Mouse (Mus musculus) stomach, embryonic 16.5 days (tissue): ENCODE data around the gene Ercc6. TPM values are rescaled to one million over a fixed set of nuclear protein-coding genes. Genes with fewer than 3 reads are reported as not detected.

Source experiments
- ATAC-seq: fragments of 200-750 bp; cut with Nextera tagmentation; 2 replicates; pipeline ENCODE4 v1.8.0; 2017; ENCODE audit warnings: moderate number of reproducible peaks, moderate TSS enrichment; ENCODE audit not compliant: insufficient read depth, low FRiP score
- H3K27ac ChIP-seq: fragments of 300-500 bp; sonication (generic); 2 replicates; pipeline ENCODE4 v1.5.1; 2014; ENCODE audit warnings: low read length
- H3K27me3 ChIP-seq: fragments of 300-500 bp; sonication (generic); 2 replicates; pipeline ENCODE4 v1.6.1; 2014; ENCODE audit warnings: low read length, control low read depth, mixed read lengths; ENCODE audit not compliant: control insufficient read depth, insufficient read depth
- H3K36me3 ChIP-seq: fragments of 300-500 bp; sonication (generic); 2 replicates; pipeline ENCODE4 v1.6.1; 2014; ENCODE audit warnings: low read length; ENCODE audit not compliant: control insufficient read depth, insufficient read depth
- H3K4me1 ChIP-seq: fragments of 300-500 bp; sonication (generic); 2 replicates; pipeline ENCODE4 v1.6.1; 2014; ENCODE audit warnings: low read length, control low read depth, mixed read lengths; ENCODE audit not compliant: control insufficient read depth, insufficient read depth
- H3K4me2 ChIP-seq: fragments of 300-500 bp; sonication (generic); 2 replicates; pipeline ENCODE4 v1.6.1; 2014; ENCODE audit warnings: low read depth, low read length, mixed read lengths
- H3K4me3 ChIP-seq: fragments of 300-500 bp; sonication (generic); replicated peaks from 2 replicates; pipeline ENCODE4 v1.5.1; 2014; ENCODE audit warnings: mild to moderate bottlenecking, low read length
- H3K9ac ChIP-seq: fragments of 300-500 bp; sonication (generic); 2 replicates; pipeline ENCODE4 v1.6.1; 2014; ENCODE audit warnings: low read length
- H3K9me3 ChIP-seq: fragments of 300-500 bp; sonication (generic); replicated peaks from 2 replicates; pipeline ENCODE4 v1.6.1; 2016; ENCODE audit warnings: low read length, control low read depth; ENCODE audit not compliant: control insufficient read depth
- WGBS: fragments of 180-500 bp; shearing (Covaris S2); extraction: QIAGEN DNeasy Blood & Tissue Kit; methylation state at CpG from one replicate; pipeline ENCODE4 v1.1.7; 2014; 5-methylcytosine and 5-hydroxymethylcytosine counted together
- polyA plus RNA-seq: library from polyadenylated mRNA; unstranded; fragments of >200 nt; fragmentation: Nextera tagmentation; extraction: Ambion mirVana; gene quantifications from 2 replicates; pipeline ENCODE4 v1.2.1, GENCODE M21; 2015

Ercc6 gene
- polyA plus RNA-seq, 1 experiment from 2014 or later = 14.7 TPM

DNA sequence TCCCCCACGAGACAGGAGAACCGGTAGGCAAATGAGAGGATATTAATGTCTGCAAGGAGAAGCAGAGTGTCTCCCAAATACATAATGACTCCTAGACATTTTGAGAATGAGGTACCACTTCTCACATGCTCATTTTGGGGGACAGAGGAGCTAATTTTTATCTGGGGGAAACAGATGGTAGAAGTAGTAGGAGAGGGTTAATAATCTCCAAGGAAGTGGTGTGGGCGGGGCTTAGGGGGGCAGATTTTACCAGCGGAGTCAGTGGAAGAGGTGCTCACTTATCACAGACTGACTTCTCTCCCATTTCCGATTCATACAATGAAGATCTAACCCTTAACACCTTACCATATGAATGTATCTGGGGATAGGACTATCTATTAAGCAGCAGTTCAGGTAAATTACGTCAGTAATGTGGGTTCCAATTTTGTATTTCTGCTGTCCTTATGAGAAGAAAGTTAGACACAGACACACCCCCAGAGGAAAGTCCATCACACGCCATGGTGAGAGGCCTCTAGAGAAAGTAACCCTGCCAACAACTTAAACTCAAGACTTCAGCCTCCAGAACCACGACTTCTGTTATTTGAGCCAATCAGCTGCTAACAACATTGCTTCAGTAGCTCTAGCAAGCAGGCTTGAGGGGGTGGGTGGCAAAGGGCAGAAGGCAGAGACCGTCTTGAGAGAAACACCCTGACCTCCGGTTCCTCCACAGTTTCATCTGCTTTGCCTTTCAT lies 5.1 kb upstream of the Ercc6 start:
- Histone ChIP-seq H3K27ac (no peak overlapping the region), H3K4me1 (peaks cover 3% of the 10 kb centered on the region), H3K36me3 (no peaks in the 10 kb centered on the region), H3K4me3 (no peak overlapping the region), H3K9ac (no peak overlapping the region), H3K27me3 (no peaks in the 10 kb centered on the region), H3K4me2 (no peak overlapping the region), H3K9me3 (no peaks in the 10 kb centered on the region)
- ATAC-seq = no peak
- 50% methylated on average over 10 of the region's 10 CpGs for WGBS

- Histone ChIP-seq H3K36me3 (no peaks in the 10 kb centered on the region), H3K27ac (no peak overlapping the region), H3K9me3 (no peaks in the 10 kb centered on the region), H3K4me3 (no peak overlapping the region), H3K27me3 (no peaks in the 10 kb centered on the region), H3K9ac (no peak overlapping the region), H3K4me1 (peaks cover 8% of the 10 kb centered on the region), H3K4me2 (no peak overlapping the region)
- no peak for ATAC-seq
- 80% methylated on average over 6 of the region's 6 CpGs for WGBS
Observed at GRCm38 (mm10) chr14:32509443-32509961, 3.8 kb upstream of the Ercc6 start.

DNA sequence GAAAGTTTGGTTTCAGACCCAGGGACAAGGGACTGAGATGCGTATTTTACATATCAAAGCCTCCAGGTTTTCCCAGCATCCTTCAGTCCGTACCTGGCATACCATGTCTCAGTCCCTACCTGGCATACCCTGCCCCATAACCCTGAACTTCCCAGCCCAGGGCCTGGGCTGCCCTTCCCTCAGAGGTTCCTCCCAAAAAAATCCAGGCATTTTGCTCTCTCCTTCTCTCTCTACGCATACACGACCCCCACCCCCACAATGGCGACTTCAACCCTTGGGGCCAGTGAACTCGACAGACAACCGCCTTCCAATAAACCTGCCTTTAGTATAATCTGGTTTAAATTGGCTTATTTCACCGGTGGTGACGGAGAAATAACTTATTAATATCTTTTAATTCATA lies 409 bp upstream of the Ercc6 start:
- 0 out of 2 replicates have a peak, but pooled peaks cover 7% of the 10 kb centered on the region for H3K36me3 ChIP-seq
- peak overlapping the region; percentile 79; the same call in 1 of the 2 replicates for H3K9ac ChIP-seq
- H3K9me3 ChIP-seq = no peaks in the 10 kb centered on the region
- H3K4me2 ChIP-seq = peak overlapping the region; percentile 73
- H3K4me3 ChIP-seq = peak overlapping the region; percentile 79
- no peak overlapping the region for H3K27ac ChIP-seq
- WGBS = 37% methylated on average over 9 of the region's 9 CpGs
- H3K27me3 ChIP-seq = no peaks in the 10 kb centered on the region
- peaks cover 9% of the 10 kb centered on the region for H3K4me1 ChIP-seq
- no peak for ATAC-seq

DNA sequence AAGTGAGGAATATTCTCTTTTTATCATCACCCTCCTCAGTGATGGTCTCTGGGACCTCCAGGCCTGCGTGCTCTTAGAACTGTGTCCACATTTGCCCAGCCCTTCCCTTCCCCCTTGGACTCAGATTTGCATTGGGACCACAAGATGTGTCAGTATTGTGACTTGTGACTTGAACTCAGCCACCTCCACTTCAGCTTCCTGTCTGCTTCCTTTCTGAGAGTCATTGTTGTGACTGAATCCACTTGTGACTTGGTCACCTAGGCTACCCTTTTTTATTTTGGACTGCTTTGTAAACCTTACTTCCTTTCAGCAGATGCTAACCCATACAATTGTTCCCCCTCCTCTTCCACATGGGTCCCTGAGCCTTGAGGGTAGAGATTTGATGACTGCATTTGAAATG lies 2.8 kb downstream of the Ercc6 start:
- H3K4me1 ChIP-seq = peaks cover 9% of the 10 kb centered on the region
- peaks cover 12% of the 10 kb centered on the region; the same call in 1 of the 2 replicates for H3K36me3 ChIP-seq
- H3K9me3 ChIP-seq = no peaks in the 10 kb centered on the region
- no peak overlapping the region for H3K4me2 ChIP-seq
- no peak for ATAC-seq
- 86% methylated on average over 1 of the region's 1 CpGs for WGBS
- H3K4me3 ChIP-seq = no peak overlapping the region
- no peak overlapping the region for H3K27ac ChIP-seq
- H3K27me3 ChIP-seq = no peaks in the 10 kb centered on the region
- H3K9ac ChIP-seq = no peak overlapping the region

- WGBS = 86% methylated on average over 2 of the region's 2 CpGs
Observed at GRCm38 (mm10) chr14:32518543-32518942, 5.2 kb downstream of the Ercc6 start.

DNA sequence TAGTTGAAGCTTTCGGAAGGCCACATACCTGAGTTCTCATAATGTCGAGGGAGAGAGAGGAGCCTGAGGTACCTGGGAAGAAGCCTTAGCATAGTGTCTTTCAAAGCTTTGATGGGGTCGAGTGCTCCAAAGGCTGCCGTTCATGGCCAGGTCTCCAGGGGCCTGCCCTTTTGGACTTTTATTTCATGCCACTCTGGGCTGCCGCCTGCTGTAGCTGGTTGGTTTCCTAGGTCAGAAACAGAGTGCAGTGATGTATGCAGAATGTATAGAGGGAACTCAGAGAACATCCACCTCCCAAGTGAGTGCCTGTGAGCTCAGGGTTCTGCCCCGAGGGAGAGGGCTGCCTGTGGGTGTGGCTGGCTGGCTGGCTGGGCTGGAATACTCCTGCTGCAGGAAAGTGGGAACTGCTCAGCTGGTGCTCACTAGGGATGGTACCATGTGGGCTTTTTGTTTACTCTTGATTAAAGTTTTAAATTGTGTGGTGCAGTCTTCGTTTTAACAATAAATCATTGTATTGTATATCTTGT lies 7.1 kb downstream of the Ercc6 start:
- Histone ChIP-seq H3K4me1 (no peaks in the 10 kb centered on the region), H3K9ac (no peak overlapping the region), H3K27ac (no peak overlapping the region), H3K36me3 (peaks cover 12% of the 10 kb centered on the region; the same call in 1 of the 2 replicates), H3K9me3 (no peaks in the 10 kb centered on the region), H3K27me3 (no peaks in the 10 kb centered on the region), H3K4me2 (no peak overlapping the region), H3K4me3 (no peak overlapping the region)
- WGBS = 77% methylated on average over 7 of the region's 7 CpGs
- ATAC-seq = no peak

More at GRCm38 (mm10) chr14:32518543-32518942, 5.2 kb downstream of the Ercc6 start:
- no peaks in the 10 kb centered on the region for H3K9me3 ChIP-seq
- H3K4me1 ChIP-seq = peaks cover 6% of the 10 kb centered on the region; the same call in 1 of the 2 replicates
- ATAC-seq = no peak
- H3K9ac ChIP-seq = no peak overlapping the region
- peaks cover 12% of the 10 kb centered on the region; the same call in 1 of the 2 replicates for H3K36me3 ChIP-seq
- H3K27me3 ChIP-seq = no peaks in the 10 kb centered on the region
- no peak overlapping the region for H3K4me3 ChIP-seq
- no peak overlapping the region for H3K4me2 ChIP-seq
- no peak overlapping the region for H3K27ac ChIP-seq

DNA sequence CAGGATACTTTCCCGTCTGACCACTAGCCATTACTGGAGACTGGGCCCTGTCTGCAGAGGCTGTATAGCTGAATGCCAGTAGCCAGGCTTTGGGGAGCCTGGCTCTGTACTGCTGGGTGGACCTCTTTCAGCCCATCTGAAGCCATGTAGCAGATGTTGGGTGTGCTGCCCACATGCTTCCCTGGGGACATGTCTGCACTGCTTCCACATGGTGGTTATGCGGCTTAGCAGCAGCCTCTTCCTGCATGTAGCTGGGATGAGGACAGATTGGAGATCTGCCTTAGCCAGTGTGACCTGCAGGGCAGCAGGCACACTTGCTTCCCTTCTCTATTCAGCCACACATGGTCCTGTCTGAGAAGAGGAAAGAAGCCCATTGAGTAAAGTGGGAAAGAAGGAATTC lies 9.0 kb downstream of the Ercc6 start:
- no peak for ATAC-seq
- peaks cover 10% of the 10 kb centered on the region; the same call in 1 of the 2 replicates for H3K36me3 ChIP-seq
- no peak overlapping the region for H3K4me3 ChIP-seq
- H3K27ac ChIP-seq = no peak overlapping the region
- H3K27me3 ChIP-seq = no peaks in the 10 kb centered on the region
- no peak overlapping the region for H3K9ac ChIP-seq
- no peaks in the 10 kb centered on the region for H3K9me3 ChIP-seq
- 87% methylated on average over 2 of the region's 2 CpGs for WGBS
- H3K4me1 ChIP-seq = no peaks in the 10 kb centered on the region
- no peak overlapping the region for H3K4me2 ChIP-seq

GRCm38 (mm10) chr14:32524071-32524470 lies 10.8 kb downstream of the Ercc6 start:
- no peak for ATAC-seq
- 80% methylated on average over 1 of the region's 1 CpGs for whole genome bisulfite sequencing
- H3K4me1 ChIP-seq = no peaks in the 10 kb centered on the region

GRCm38 (mm10) chr14:32525996-32526705 lies 12.8 kb downstream of the Ercc6 start:
- H3K4me2 ChIP-seq = no peak overlapping the region
- H3K27me3 ChIP-seq = no peaks in the 10 kb centered on the region
- H3K9ac ChIP-seq = no peak overlapping the region
- 0 out of 2 replicates have a peak, but pooled peaks cover 3% of the 10 kb centered on the region for H3K36me3 ChIP-seq
- no peak overlapping the region for H3K27ac ChIP-seq
- no peaks in the 10 kb centered on the region for H3K4me1 ChIP-seq
- H3K4me3 ChIP-seq = no peak overlapping the region
- no peaks in the 10 kb centered on the region for H3K9me3 ChIP-seq
- WGBS = 82% methylated on average over 14 of the region's 14 CpGs
- no peak for ATAC-seq

More at GRCm38 (mm10) chr14:32524071-32524470, 10.8 kb downstream of the Ercc6 start:
- H3K4me3 ChIP-seq = no peak overlapping the region
- no peak overlapping the region for H3K9ac ChIP-seq
- H3K36me3 ChIP-seq = 0 out of 2 replicates have a peak, but pooled peaks cover 3% of the 10 kb centered on the region
- H3K27ac ChIP-seq = no peak overlapping the region
- no peaks in the 10 kb centered on the region for H3K9me3 ChIP-seq
- H3K27me3 ChIP-seq = no peaks in the 10 kb centered on the region
- no peak overlapping the region for H3K4me2 ChIP-seq
